Mouse (Mus musculus): ENCODE data around the gene Gm44579.

Gm44579 gene

DNA sequence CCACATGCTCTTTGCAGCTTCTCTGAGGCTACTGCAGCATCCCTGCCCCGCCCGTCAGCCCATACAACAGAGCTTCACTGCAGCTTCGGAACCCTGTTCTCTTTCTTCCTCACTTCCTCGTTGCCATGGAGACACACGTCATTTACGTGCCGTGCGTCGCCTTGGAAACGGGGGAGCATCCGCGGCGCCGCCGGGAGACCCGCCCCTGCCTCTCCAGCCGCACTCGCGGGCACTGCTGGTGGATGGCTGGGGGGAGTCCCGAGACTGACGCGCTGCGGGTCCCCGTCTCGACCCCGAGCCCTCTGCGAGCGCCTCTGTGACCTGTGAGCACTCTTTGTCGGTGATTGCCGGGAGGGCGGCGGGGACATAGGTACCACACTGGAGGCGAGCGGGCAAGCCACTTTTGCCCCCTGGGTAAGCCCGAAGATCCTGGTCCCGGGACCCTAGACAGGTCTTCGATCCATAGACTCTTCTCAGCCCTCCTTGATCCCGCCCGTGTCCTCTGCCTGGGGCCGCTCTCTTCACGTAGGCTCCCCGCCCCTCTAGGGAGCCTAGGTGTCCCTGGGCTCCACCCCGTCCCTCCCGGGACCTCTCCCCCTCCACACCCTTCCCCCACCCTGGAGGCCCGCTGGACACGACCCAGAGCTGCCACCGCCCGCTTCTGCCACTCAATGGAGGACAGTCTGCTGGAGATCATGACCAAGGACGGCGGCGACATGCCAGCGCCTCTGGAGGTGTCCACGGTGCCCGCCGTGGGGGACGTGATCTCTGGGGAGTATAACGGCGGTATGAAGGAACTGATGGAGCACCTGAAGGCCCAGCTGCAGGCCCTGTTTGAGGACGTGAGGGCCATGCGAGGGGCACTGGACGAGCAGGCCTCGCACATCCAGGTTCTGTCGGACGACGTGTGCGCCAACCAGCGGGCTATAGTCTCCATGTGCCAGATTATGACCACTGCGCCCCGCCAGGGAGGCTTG lies 52.8 kb downstream of the Gm44579 start:
- peak; percentile 73 to 83 for DNase-seq (ENCODE audit: low spot score in 2 of 2)

DNA sequence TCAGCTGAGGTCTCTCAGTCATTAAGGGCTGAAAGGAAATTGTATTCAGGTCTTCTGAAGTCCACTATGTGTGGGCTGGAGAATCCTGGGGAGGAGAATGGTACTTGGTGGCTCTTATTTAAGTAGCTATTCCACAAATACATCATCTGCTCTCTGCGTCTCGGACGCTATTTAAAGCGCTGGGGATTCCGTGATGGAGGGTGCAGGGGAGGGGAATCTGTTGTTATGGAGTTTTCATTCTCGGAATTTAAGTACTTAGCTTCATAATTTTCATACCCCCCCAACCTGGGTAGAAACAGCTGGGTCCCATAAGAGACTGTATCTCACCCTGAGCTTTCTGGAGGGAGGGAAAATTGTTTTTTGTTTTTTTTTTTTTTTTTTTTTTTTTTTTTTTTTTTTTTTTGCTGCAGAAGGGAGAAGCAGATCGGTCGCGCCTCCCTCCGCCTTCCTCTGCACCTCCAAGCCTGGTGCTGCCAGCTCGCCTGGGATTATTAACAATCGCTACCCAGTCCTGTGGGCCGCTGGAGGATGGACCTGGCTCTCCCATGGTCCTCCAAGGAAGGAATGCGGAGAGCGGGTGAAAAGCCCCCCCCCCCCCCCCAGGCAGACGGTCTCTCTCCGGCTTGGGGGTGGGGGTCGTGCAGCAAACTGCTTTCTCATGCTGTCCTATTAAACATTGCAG lies 53.7 kb downstream of the Gm44579 start, which contains the start of gene Ccdc184:
Gene Ccdc184, plus strand, starts transcription at position 196 of the 682 bp plus-strand sequence.
- no peak for DNase-seq (ENCODE audit: low spot score in 2 of 2)

DNA sequence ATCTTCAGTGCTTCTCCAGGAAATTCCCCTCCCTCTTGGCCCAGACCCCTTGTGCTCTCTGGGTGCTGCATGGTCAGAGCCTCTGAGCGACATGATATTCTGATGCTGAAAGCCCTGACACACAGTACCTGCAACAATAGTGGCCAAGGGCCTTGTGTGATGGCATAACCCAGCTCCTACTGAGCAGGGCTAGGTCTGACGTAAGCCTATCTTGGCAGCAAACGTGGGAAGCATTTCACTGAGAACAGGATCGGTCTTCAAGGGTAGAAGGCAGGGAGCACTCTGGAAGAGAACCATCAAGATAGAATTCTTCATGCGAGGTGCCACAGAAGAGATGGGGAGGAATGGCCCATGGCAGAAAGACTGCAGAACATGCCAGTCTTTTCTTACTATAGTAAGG lies 55.3 kb downstream of the Gm44579 start, which contains the start of gene Asb8:
Gene Asb8, minus strand, starts transcription at position 101 of the 400 bp plus-strand sequence.
- DNase-seq (ENCODE audit: low spot score in 2 of 2) = no peak

DNA sequence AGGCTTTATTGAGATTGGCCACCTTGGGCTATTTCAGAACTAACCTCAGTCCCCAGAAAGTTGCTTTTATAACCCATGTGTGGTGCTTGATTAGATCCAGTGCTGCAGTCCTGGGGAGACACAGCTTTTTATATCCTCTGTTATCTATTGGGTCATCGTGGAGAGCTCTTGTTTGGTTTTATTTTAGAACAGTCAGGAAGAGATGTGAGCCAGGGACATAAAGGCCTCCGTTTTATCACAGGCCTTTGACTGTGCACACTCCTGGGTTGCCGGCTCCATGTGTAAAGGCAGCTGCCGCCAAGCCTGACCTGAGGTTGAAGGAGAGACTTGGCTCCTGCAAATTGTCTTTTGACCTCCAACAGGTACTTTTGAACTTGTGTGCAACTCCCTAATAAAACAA lies 58.2 kb downstream of the Gm44579 start:
- no peak for DNase-seq (ENCODE audit: low spot score in 2 of 2)

DNA sequence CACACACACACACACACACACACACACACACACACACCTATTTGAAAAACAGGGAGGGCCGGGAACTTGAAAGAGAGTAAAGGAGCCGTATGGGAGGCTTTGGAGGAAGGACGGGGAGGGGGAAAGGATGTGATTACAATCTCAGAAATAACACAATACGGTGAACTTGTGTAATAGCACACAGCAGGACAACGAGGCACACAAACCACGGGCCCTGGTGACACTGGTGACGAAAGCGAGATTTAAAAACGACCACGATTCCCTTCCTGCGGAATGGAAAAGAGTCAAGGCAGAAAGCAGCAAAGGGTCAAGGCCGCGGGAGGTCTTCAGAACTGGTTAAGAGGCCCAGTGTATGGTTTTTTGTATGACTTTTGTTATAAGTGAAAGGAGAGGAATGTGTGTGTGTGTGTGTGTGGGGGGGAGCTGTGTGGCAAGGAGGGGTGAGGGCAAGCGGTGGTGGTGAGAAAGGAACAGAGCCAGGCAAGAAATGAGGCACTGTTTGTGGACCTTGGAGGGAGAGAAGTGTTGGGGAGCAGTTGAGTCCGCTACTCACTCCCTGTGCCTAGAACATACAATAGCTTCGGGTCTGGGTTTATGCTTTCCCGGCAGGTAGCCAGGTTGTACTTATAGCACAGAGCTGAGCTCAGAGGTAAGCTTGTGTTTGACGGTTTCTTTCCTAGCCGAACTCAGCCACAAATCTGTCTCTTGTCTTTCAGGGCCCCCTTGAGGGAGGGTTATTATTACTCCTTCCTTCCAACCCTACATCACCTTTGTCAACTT lies 59.6 kb downstream of the Gm44579 start:
- DNase-seq (ENCODE audit: low spot score in 2 of 2) = no peak

DNA sequence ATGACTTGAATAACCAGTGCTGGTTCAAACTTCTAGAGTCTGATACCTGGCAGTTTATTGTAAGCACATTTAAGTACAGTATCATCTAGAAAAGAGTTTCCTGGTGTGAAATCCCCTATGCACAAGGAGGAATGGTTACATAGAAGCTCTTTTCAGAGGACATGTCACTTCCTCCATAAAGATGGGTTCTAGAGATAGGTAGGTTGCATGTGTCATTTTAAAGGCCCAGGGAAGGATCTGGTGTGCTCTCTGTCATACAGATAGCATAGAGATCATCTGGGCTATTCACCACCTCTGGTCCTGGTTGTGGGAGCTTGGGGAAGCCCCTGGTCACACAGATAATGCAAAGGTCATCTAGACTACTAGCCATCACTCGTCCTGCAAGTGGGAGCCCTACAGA lies 63.5 kb downstream of the Gm44579 start:
- DNase-seq (ENCODE audit: low spot score in 2 of 2) = no peak

DNA sequence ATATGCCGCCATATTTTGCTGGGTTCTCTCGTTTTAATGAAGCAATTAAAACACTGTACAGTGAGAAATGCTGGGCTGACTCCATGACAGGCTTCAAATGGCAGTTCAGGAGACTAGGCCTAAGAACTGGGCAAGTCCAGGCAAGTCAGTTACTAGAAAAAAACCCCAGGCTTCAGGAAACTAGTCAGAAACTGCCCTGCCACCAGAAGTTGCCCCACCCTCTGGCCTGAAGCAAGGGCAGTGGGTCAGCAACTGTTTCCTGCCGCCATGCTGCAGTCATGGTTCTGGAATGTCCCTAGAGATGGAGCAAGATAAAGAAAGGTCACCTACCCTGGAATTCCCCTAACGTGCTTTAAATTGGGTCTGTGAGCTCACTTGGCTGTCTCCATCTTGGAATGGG lies 64.8 kb downstream of the Gm44579 start:
- DNase-seq (ENCODE audit: low spot score in 2 of 2) = no peak

DNA sequence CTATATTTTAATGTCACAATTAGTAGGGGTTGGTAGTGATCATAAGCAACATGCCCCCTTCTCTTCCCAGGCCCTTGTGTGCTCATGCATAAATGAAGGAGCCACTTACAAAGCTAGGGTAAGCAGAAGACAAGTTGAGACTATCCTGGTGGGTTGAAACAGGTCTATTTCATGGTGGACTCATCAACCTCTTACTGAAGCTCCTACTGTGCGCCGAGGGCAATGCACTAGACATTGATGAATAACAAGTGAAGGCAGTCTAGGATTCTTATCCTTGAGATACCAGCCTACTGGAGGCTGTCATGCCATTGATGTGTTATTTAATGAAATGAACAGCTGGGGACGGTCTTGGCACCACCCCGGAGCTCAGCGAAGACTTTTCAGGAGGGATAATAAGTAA lies 65.5 kb downstream of the Gm44579 start:
- no peak for DNase-seq (ENCODE audit: low spot score in 2 of 2)

DNA sequence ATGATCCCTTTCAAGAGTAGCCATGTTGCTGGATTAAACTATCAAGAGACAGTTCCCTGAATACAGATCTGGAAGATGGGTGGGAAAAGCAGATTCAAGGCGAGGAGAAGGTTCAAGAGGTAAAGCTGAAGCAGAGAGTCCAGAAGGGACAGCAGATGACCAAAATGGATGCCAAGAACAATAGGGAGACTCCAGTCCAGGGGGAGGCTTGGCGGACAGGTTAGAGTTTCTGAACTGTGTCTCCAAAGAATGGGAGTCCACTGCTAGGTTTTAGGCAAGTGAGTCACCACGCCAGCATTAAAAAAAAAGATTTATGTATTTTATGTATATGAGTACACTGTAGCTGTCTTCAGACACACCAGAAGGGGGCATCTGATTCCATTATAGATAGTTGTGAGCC lies 66.1 kb downstream of the Gm44579 start:
- DNase-seq (ENCODE audit: low spot score in 2 of 2) = no peak

DNA sequence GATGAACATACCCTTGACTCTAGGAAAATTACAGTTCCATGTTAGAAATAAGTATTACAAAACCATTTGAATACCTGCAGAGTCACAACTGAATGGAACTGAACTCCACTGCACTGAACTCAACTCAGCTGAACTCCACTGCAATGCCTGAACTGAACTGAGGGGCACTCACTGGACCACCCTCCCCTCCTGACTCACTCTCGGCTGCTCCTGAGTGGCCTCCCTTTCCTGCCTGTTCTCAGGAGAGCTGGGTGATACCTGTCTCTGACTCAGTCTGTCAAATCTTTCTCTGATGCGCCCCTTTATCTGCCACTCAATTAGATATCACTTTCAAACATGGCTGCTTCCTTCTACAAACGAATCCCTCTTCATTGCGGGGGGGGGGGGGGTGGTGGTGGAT lies 66.6 kb downstream of the Gm44579 start:
- no peak for DNase-seq (ENCODE audit: low spot score in 2 of 2)

DNA sequence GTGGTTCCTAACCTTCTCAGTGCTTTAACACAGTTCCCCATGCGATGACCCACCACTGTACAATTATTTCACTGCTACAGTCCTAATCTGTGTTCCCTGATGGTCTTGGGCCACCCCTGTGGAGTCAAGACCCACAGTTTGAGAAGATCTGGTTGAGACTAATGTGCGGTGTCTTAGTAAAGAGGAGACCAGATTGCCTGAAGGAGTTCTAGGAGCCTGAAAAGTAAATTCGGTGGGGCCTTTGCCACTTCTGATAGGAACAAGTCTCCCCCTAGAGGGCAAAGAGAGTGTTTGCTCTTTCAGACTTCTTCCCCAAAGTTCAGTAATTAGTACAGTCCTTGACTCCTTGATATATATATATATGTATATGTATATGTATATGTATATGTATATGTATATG lies 67.2 kb downstream of the Gm44579 start:
- DNase-seq (ENCODE audit: low spot score in 2 of 2) = no peak

DNA sequence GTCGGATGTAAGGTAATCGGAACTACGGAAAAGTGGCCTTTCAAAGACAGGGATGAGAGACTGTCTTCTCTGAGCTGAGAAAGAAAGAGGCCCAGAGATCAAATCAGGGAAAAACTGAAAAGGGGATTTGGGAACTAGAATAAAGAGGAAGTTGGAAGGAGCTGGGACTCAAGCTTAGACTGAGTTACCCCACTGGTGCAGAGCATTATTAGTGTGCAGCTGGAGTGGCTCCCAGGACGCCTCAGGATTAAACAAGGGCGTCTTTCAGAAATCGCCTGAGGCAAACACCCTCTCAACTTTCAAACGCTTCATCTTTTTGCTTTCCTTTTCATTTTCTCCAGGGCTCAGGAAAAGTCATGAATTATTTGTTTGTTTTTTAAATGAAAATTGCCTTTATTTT lies 67.9 kb downstream of the Gm44579 start:
- DNase-seq (ENCODE audit: low spot score in 2 of 2) = no peak

DNA sequence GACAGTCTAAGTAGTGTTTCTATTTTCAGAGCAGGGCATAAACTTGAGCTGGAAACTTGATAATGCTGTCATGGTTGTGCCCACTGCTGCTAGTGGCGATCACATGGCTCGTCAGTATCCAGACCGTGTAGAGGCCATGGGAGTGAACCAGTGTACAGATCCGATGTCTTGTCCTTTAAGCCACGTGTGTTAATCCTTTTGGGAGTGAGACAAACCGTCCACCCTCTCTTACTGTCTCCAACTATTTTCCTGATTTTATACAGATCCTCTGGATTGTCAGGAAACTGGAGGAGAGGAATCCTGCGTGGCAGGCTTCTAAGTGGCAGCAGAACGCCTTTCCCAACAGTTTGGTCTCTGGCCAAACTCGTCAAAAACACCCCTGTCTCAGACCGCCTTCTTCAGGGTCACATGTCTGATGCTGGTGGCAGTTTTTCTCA lies 71.6 kb downstream of the Gm44579 start:
- no peak for DNase-seq (ENCODE audit: low spot score in 2 of 2)

DNA sequence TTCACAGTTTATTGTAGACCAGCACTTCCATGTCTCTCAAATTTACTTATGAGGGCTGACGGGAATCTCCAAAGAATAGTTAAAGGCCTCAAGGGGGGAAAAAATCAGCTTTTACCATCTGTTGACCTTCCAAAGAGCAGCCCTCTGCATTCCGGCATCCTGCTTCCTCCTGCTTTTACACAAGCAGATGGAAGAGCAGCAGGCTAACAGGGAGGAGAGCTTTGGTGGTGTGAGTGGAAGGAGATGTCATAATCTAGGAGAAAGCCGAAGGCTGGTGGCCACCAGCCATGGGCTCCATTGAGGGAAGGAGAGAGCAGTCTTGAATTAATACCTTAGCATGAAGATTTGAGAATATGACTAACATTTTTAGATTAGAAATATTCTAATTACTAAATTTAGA lies 72.4 kb downstream of the Gm44579 start:
- no peak for DNase-seq (ENCODE audit: low spot score in 2 of 2)

DNA sequence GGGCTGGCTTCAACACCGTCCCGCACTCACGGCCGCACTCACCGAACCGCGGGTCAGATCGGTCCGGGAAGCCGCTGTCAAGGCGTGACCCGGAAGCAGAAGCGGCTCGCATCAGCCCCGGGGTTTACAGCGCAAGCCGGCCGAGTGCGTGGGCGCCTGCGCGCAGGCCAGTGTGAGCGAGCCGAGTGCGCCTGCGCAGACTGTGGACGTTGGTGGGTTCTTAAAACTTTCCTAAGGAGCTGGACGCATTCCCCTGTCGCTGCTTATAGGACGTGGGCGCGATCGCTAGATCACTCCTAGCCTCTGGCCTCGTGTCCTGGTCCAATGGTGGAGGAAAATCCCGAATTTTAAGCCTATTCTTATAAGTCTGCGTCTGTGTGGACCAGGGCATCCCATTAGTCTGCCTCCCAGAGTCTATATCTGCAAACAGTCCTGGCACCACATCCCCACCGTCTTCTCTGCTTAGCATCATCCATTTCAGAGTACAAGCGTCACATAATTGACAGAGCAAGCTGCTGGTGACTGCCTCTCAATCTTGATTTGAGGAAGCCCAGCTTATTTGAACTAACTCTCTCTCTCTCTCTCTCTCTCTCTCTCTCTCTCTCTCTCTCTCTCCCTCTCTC lies 75.1 kb downstream of the Gm44579 start:
- peak; percentile 86 to 94 for DNase-seq (ENCODE audit: low spot score in 2 of 2)

DNA sequence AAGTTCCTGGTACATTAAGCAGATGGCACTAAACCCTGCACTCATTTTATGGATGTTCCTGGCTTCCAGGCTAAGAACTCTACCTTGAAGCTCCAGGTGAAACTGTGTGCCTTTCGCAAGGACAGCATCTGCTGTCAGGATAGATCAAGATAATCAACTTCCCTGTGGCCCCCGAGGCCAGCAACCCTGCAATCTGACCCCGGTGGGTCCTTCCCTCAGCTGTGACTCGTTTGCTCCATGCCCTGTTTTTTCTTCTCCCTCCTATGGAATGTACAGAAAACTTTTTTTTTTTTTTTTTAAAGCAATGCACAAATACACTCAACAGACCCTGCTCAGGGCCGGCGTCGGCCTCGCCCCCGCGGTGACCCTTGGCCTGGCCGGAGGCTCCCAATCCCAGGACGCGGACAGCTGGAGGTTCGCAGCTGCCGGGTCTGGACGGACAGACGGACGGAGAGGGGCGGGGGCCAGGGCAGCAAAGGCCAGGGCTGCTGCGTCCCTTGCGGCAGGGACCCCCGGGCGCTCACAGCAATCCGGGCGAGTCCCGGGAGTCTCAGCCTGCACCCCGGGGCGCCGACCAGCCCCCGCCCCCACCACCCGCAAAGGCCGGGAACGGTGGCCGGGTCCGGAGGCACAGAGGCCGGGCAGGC lies 75.8 kb downstream of the Gm44579 start:
- no peak for DNase-seq (ENCODE audit: low spot score in 2 of 2)

DNA sequence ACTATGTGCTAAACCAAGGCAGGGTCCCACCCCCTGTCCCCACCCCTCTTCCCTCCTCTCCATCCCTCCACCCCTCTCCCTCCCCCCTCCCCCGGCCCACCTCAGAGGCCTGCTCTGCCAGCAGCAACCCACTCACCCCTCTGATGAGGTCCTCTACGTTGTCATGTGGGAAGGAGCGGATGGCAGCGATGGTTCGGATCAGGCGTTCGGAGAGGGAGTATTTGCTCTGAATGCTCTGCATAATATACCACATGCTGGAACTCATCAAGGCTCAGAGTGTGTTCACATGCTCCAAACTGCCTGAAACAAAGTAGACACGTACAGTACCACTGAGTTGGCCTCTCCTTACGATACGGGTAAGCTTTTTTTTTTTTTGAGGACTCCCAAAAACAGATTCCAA lies 78.3 kb downstream of the Gm44579 start:
- DNase-seq (ENCODE audit: low spot score in 2 of 2) = no peak

DNA sequence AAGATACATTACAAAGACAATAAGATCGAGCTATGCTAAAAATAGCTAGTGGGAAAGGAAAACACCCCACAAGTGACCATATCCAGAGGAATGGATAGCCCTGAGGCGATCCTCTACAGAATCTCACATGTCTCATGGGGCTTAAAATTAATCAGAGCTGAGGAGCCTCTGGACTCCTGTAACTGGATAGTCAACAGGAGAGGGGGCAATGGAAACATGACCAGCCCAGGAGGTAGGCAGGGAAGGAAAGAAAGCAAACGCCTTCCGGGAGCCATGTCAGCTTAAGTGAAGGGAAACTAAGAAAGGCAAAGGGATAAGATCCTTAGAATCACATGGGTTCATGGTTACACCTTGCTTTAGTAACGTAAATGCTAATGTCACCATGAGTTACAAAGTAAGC lies 80.0 kb downstream of the Gm44579 start:
- DNase-seq (ENCODE audit: low spot score in 2 of 2) = no peak

DNA sequence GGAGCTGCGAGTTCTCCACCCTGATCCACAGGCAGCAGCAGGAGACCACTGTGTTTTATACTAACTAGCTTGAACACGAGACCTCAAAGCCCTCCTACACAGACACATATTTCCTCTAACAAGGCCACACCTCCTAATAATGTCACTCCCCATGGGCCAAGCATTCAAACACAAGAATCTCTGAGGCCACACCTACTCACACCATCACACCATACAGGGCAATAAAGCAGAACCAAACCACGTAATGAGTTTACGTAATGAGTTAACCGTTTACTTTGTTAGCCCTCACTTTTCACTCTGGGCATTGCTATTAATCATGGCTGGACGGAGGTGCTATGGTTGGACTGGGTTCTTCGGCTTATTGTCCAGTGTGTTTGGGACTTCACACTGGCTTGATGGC lies 81.0 kb downstream of the Gm44579 start:
- DNase-seq (ENCODE audit: low spot score in 2 of 2) = no peak

DNA sequence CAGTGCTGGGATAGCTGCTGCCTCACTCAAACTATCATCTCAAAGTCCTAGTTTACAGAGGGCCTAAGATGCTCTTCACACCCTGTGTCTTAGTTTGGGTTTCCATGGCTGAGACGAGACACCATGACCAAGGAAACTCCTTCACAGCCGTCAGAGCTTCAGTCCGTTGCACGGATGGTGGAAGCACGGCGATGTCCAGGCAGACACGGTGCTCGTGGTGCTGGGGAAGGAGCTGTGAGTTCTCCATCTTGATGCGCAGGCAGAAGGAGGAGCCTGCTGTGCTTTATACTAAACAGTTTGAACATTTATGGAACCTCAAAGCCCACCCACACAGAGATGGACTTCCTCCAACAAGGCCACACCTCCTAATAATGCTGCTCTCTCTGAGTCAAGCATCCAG lies 83.9 kb downstream of the Gm44579 start:
- DNase-seq (ENCODE audit: low spot score in 2 of 2) = no peak

Measured in cerebellum, postnatal 4 days (tissue).